Mouse (Mus musculus) thymus, adult 2 months (tissue): ENCODE results near the gene Gdf1. TPM values are rescaled to one million over a fixed set of nuclear protein-coding genes. Genes with fewer than 3 reads are reported as not detected.
A peak's percentile ranks its signal among the peaks of the same experiment; 100 is the strongest.

ENCODE experiments used
- DNase-seq: peaks from one replicate; pipeline ENCODE4 v3.0.0; 2021
- H3K27ac ChIP-seq: fragments of 200-500 bp; 2 replicates; pipeline ENCODE4 v1.5.1; 2012; ENCODE audit warnings: low read length, control low read depth; ENCODE audit not compliant: control insufficient read depth, insufficient read depth
- H3K27me3 ChIP-seq: fragments of 200-500 bp; 2 replicates; pipeline ENCODE4 v1.6.1; 2012; ENCODE audit warnings: mild to moderate bottlenecking, low read length, moderate library complexity, mixed read lengths; ENCODE audit not compliant: control insufficient read depth, insufficient read depth
- H3K36me3 ChIP-seq: fragments of 200-500 bp; 2 replicates; pipeline ENCODE4 v1.6.1; 2012; ENCODE audit warnings: mild to moderate bottlenecking, low read length, moderate library complexity; ENCODE audit not compliant: control insufficient read depth, insufficient read depth
- H3K4me1 ChIP-seq: fragments of 200-500 bp; replicated peaks from 2 replicates; pipeline ENCODE4 v1.6.1; 2012; ENCODE audit warnings: low read length; ENCODE audit not compliant: control insufficient read depth, insufficient read depth
- H3K4me3 ChIP-seq: fragments of 200-500 bp; 2 replicates; pipeline ENCODE4 v1.5.1; 2012; ENCODE audit warnings: mild to moderate bottlenecking, low read length, control low read depth, moderate library complexity; ENCODE audit not compliant: control insufficient read depth, insufficient read depth
- CTCF ChIP-seq: fragments of 200-500 bp; IDR thresholded peaks from 2 replicates; pipeline ENCODE4 v1.5.1; 2012; ENCODE audit warnings: mild to moderate bottlenecking, control low read depth, low read length, moderate library complexity, borderline replicate concordance; ENCODE audit not compliant: control insufficient read depth, poor library complexity, insufficient read depth; ENCODE audit errors: extremely low read depth
- POLR2A ChIP-seq: fragments of 200-500 bp; IDR thresholded peaks from 2 replicates; pipeline ENCODE4 v1.6.1; 2012; ENCODE audit warnings: mild to moderate bottlenecking, low read length, control low read depth, moderate library complexity; ENCODE audit not compliant: control insufficient read depth, poor library complexity, insufficient read depth; ENCODE audit errors: extremely low read depth
- WGBS: fragments of 180-500 bp; shearing (Covaris S2); methylation state at CpG from one replicate; pipeline ENCODE4 v1.1.7; 2018; 5-methylcytosine and 5-hydroxymethylcytosine counted together
- polyA plus RNA-seq: library from polyadenylated mRNA; depleted of rRNA; stranded (reverse); fragments of >200 nt; gene quantifications from 2 replicates; pipeline ENCODE4 v1.2.3, GENCODE M21; 2012

Gene Gdf1
- polyA plus RNA-seq, 1 experiment, result 0.13 TPM

- Histone ChIP-seq H3K4me3 (no peak overlapping the region), H3K27ac (no peak overlapping the region), H3K4me1 (peaks cover 9% of the 10 kb centered on the region; the same call in 1 of the 2 replicates), H3K36me3 (peaks cover 23% of the 10 kb centered on the region), H3K27me3 (no peaks in the 10 kb centered on the region)
- no peak for TF ChIP-seq CTCF
- no peak for TF ChIP-seq POLR2A
- DNase-seq, result no peak
- 88% methylated on average over 2 of the region's 2 CpGs for WGBS
Observed at GRCm38 (mm10) chr8:70313399-70313798, 16.2 kb upstream of the Gdf1 start.

GRCm38 (mm10) chr8:70315624-70316510, 13.8 kb upstream of the Gdf1 start, which contains the start of gene Cers1:
Cers1 (plus strand) TSS chr8:70315775.
- Histone ChIP-seq H3K36me3 (peaks cover 11% of the 10 kb centered on the region), H3K4me1 (peaks cover 9% of the 10 kb centered on the region; the same call in 1 of the 2 replicates), H3K27ac (no peak within 1 kb of the TSS), H3K27me3 (no peaks in the 10 kb centered on the region), H3K4me3 (peak within 1 kb of the TSS; percentile 32)
- peak; percentile 43 for DNase-seq
- no peak for TF ChIP-seq POLR2A
- TF ChIP-seq CTCF, result no peak
- WGBS, result 10% methylated on average over 65 of the region's 66 CpGs

GRCm38 (mm10) chr8:70316511-70317504, 12.8 kb upstream of the Gdf1 start:
- H3K27ac ChIP-seq, result no peak overlapping the region
- no peak for DNase-seq
- no peak for TF ChIP-seq CTCF
- no peak for TF ChIP-seq POLR2A
- no peaks in the 10 kb centered on the region for H3K27me3 ChIP-seq
- no peak overlapping the region for H3K4me3 ChIP-seq
- peaks cover 9% of the 10 kb centered on the region; the same call in 1 of the 2 replicates for H3K4me1 ChIP-seq
- WGBS, result 51% methylated on average over 15 of the region's 15 CpGs
- peaks cover 4% of the 10 kb centered on the region; the same call in 1 of the 2 replicates for H3K36me3 ChIP-seq

GRCm38 (mm10) chr8:70317872-70318271, 11.7 kb upstream of the Gdf1 start:
- no peak for TF ChIP-seq POLR2A
- Histone ChIP-seq H3K27ac (no peak overlapping the region), H3K4me3 (no peak overlapping the region), H3K4me1 (peaks cover 9% of the 10 kb centered on the region; the same call in 1 of the 2 replicates), H3K36me3 (no peaks in the 10 kb centered on the region; the same call in 1 of the 2 replicates), H3K27me3 (no peaks in the 10 kb centered on the region)
- DNase-seq, result no peak
- 92% methylated on average over 5 of the region's 5 CpGs for WGBS

GRCm38 (mm10) chr8:70323716-70324115, 5.9 kb upstream of the Gdf1 start:
- WGBS, result 92% methylated on average over 3 of the region's 3 CpGs
- TF ChIP-seq POLR2A, result no peak
- no peak for TF ChIP-seq CTCF
- Histone ChIP-seq H3K36me3 (no peaks in the 10 kb centered on the region), H3K4me1 (no peaks in the 10 kb centered on the region), H3K27ac (no peak overlapping the region), H3K27me3 (no peaks in the 10 kb centered on the region), H3K4me3 (no peak overlapping the region)
- DNase-seq, result no peak

- H3K27ac ChIP-seq, result no peak overlapping the region
- 98% methylated on average over 6 of the region's 6 CpGs for WGBS
- peaks cover 17% of the 10 kb centered on the region for H3K36me3 ChIP-seq
- no peaks in the 10 kb centered on the region for H3K27me3 ChIP-seq
- no peaks in the 10 kb centered on the region for H3K4me1 ChIP-seq
- H3K4me3 ChIP-seq, result no peak overlapping the region
- no peak for DNase-seq
- TF ChIP-seq CTCF (no peak), POLR2A (no peak)
Observed at GRCm38 (mm10) chr8:70327512-70327911, 2.1 kb upstream of the Gdf1 start.
